ENCODE assay signal across 23 mouse cellular contexts in genomic region chr2:8818127-8818526, GRCm38 (mm10).
A peak's percentile ranks its signal among the peaks of the same experiment; 100 is the strongest.
DNase-seq lines count a peak whose midpoint lies in the region; ATAC-seq and TF ChIP-seq lines count a peak whose summit lies in the region.
"Had no signal": no experiment of that assay in that cellular context is flagged by ENCODE, and none has a peak within 500 bp of the region (broad histone marks: within the 10 kb centered on the region; RNA-seq: fewer than 3 reads in every experiment).

No protein-coding gene starts in this region.

- TF ChIP-seq POLR2A in lung, adult 2 months (IDR thresholded peaks at IDR 0.05; ENCODE audit: borderline replicate concordance, extremely low read depth, low read depth, low read length) = no peak

- 28% methylated on average over 5 of the region's 5 CpGs for WGBS in kidney, embryonic 15.5 days
- 26% methylated on average over 5 of the region's 5 CpGs for WGBS in lung, embryonic 15.5 days
- 36% methylated on average over 5 of the region's 5 CpGs for WGBS in lung, adult 2 months

- no peak overlapping the region for H3K4me2 ChIP-seq in kidney, embryonic 15.5 days
- H3K4me2 ChIP-seq in lung, embryonic 15.5 days = no peak overlapping the region
- H3K4me2 ChIP-seq: heart, embryonic 11.5 days; liver, embryonic 11.5 days; neural tube, embryonic 12.5 days had no signal

- H3K79me3 ChIP-seq in C2C12 (ENCODE audit: low read depth) = no peaks in the 10 kb centered on the region

- no peak overlapping the region for H3ac ChIP-seq in C2C12 (ENCODE audit: control insufficient read depth, insufficient read length, low read depth)

- H3K9ac ChIP-seq in kidney, embryonic 15.5 days = no peak overlapping the region
- no peak overlapping the region for H3K9ac ChIP-seq in lung, embryonic 15.5 days
- H3K9ac ChIP-seq: forebrain, postnatal 0 days; liver, postnatal 0 days; neural tube, embryonic 12.5 days had no signal

- H3K79me2 ChIP-seq in C2C12 (ENCODE audit: control insufficient read depth, insufficient read depth) = no peaks in the 10 kb centered on the region

- peak; percentile 71 for ATAC-seq in kidney, embryonic 15.5 days (replicated peaks; ENCODE audit: low FRiP score)
- ATAC-seq in lung, embryonic 15.5 days (ENCODE audit: borderline replicate concordance, extremely low read depth, low FRiP score, low TSS enrichment) = peak; percentile 73; the same call in 1 of the 2 replicates
- ATAC-seq: activated CD4-positive, CD25-positive, alpha-beta regulatory T cell, adult 4 months; forebrain, postnatal 0 days; hindbrain, postnatal 0 days; liver, postnatal 0 days had no signal

- no peak for DNase-seq in kidney, adult 9 months
- no peak for DNase-seq in lung, adult 2 months
- DNase-seq in embryo, embryonic 11 days = peak; percentile 8
- DNase-seq in ovary, adult 18-20 months (ENCODE audit: low spot score) = no peak
- DNase-seq: adrenal gland, postnatal 10 days; cerebellum, adult 18-20 months; cerebellum, postnatal 14 days; forebrain, postnatal 0 days; gastrocnemius, postnatal 14 days; heart, adult 11 months; kidney, adult 18-20 months; liver, postnatal 0 days; midbrain, embryonic 14.5 days; thymus, adult 18-20 months had no signal

- H3K27ac ChIP-seq in kidney, embryonic 15.5 days = no peak overlapping the region
- no peak overlapping the region for H3K27ac ChIP-seq in lung, embryonic 15.5 days
- H3K27ac ChIP-seq: hindbrain, postnatal 0 days; neural tube, embryonic 12.5 days had no signal

- no peak overlapping the region for H3K4me3 ChIP-seq in kidney, embryonic 15.5 days (replicated peaks)
- H3K4me3 ChIP-seq in lung, embryonic 15.5 days = no peak overlapping the region
- no peak overlapping the region for H3K4me3 ChIP-seq in lung, adult 2 months (replicated peaks; ENCODE audit: extremely low read depth, low read depth, low read length)
- H3K4me3 ChIP-seq in C2C12 (ENCODE audit: insufficient read depth, poor library complexity, severe bottlenecking) = no peak overlapping the region
- H3K4me3 ChIP-seq: megakaryocyte, embryonic 14.5 days; neural tube, embryonic 12.5 days had no signal

- H3K4me1 ChIP-seq in kidney, embryonic 15.5 days = no peaks in the 10 kb centered on the region
- no peaks in the 10 kb centered on the region for H3K4me1 ChIP-seq in lung, embryonic 15.5 days
- H3K4me1 ChIP-seq in lung, adult 2 months (ENCODE audit: control insufficient read depth, insufficient read depth, low read length) = no peaks in the 10 kb centered on the region
- H3K4me1 ChIP-seq: megakaryocyte, embryonic 14.5 days; neural tube, embryonic 12.5 days had no signal

- TF ChIP-seq CTCF in lung, adult 2 months (IDR thresholded peaks at IDR 0.05; ENCODE audit: insufficient read depth, low read length) = no peak
- no peak for TF ChIP-seq CTCF in C2C12 (IDR thresholded peaks at IDR 0.05; ENCODE audit: control insufficient read depth, insufficient read depth, insufficient read length)

- no peaks in the 10 kb centered on the region for H3K36me3 ChIP-seq in kidney, embryonic 15.5 days
- H3K36me3 ChIP-seq in lung, embryonic 15.5 days = no peaks in the 10 kb centered on the region
- no peaks in the 10 kb centered on the region for H3K36me3 ChIP-seq in C2C12 (ENCODE audit: control insufficient read depth, insufficient read depth)
- H3K36me3 ChIP-seq: neural tube, embryonic 12.5 days had no signal

- no peaks in the 10 kb centered on the region for H3K9me3 ChIP-seq in kidney, embryonic 15.5 days (replicated peaks)
- no peaks in the 10 kb centered on the region for H3K9me3 ChIP-seq in lung, embryonic 15.5 days
- H3K9me3 ChIP-seq: megakaryocyte, embryonic 14.5 days; neural tube, embryonic 12.5 days had no signal

- H3K27me3 ChIP-seq in kidney, embryonic 15.5 days = no peaks in the 10 kb centered on the region; the same call in 1 of the 2 replicates
- H3K27me3 ChIP-seq in lung, embryonic 15.5 days = no peaks in the 10 kb centered on the region
- H3K27me3 ChIP-seq in C2C12 (ENCODE audit: control insufficient read depth, insufficient read depth, insufficient read length) = no peaks in the 10 kb centered on the region
- H3K27me3 ChIP-seq: megakaryocyte, embryonic 14.5 days; neural tube, embryonic 12.5 days had no signal

TF ChIP-seq in C2C12, 6 proteins besides CTCF, POLR2A, EP300 and RAD21:
- TF ChIP-seq MAX (IDR thresholded peaks at IDR 0.05) = no peak
- peak; percentile 76 for TF ChIP-seq MYOD1 (IDR thresholded peaks at IDR 0.05; ENCODE audit: control insufficient read depth, insufficient read length, low read depth)
